Comparison of ENCODE assay signal across 21 mouse cellular contexts in the genomic region with DNA sequence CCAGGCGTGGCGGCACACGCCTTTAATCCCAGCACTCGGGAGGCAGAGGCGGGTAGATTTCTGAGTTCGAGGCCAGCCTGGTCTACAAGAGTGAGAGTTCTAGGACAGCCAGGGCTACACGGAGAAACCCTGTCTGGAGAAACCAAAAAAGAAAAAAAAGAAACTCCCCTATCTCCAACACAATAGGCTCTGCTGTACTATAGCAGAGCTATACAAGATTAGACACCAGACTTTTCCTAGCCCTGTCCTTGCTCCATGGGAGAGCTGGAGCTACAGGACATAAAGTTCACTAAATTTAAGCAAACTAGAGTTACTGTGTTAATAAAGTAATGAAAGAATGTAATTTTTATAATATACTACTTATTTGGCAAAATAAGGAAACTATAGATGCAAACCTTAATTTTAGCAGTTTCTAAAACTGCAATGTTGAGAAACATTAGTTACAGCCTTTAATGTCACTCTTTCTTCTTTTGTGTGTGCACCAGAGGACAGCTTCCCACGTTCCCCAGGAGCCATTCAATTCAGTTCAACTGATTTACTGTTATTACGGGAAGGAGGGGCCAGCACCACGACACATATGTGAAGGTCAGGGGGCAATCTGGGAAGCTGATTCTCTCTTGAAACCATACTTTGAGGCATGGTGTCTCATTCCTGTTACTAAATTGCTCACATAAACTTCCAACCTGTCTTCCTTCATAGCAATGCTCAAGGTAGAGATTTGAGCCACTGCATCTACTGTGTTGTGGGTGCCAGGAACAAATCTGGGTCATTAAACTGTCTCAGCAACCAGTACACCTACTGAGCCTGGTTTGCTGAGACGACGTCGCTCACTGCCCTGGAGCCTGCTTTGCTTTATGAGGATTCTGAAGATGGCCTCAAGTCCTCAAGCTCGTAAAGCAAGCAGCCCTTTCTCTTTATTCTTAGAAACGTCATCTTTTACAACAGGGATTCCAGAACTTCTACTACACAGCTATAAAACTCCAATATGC. TPM values are rescaled to one million over a fixed set of nuclear protein-coding genes. Genes with fewer than 3 reads are reported as not detected.
"Had no signal": no experiment of that assay in that cellular context is flagged by ENCODE, and none has a peak within 500 bp of the region (broad histone marks: within the 10 kb centered on the region; RNA-seq: fewer than 3 reads in every experiment).

No protein-coding gene starts in this region.

- H3K9me3 ChIP-seq: kidney, embryonic 15.5 days; limb, embryonic 12.5 days; limb, embryonic 15.5 days; midbrain, embryonic 10.5 days; stomach, embryonic 15.5 days had no signal

- H3K9ac ChIP-seq: kidney, embryonic 15.5 days; limb, embryonic 12.5 days; limb, embryonic 15.5 days; liver, embryonic 14.5 days; liver, postnatal 0 days; lung, embryonic 14.5 days; stomach, embryonic 15.5 days had no signal

- DNase-seq: kidney, adult 2 months; kidney, postnatal 10 days; kidney, postnatal 4 days; left cerebral cortex, postnatal 4 days; liver, postnatal 0 days; lung, embryonic 14.5 days; midbrain, embryonic 14.5 days; retina, postnatal 1 day; right cerebral cortex, postnatal 25 days; spleen, adult 18-20 months; thymus, postnatal 25 days had no signal

- H3K27me3 ChIP-seq: kidney, embryonic 15.5 days; limb, embryonic 12.5 days; limb, embryonic 15.5 days; stomach, embryonic 15.5 days had no signal

- H3K4me3 ChIP-seq: kidney, embryonic 15.5 days; limb, embryonic 12.5 days; limb, embryonic 15.5 days; midbrain, embryonic 10.5 days; stomach, embryonic 15.5 days had no signal

- H3K4me2 ChIP-seq: kidney, embryonic 15.5 days; limb, embryonic 12.5 days; limb, embryonic 15.5 days; liver, embryonic 11.5 days; lung, embryonic 14.5 days; stomach, embryonic 15.5 days had no signal

- ATAC-seq: intestine, postnatal 0 days; liver, postnatal 0 days; lung, postnatal 0 days had no signal

- H3K27ac ChIP-seq: kidney, embryonic 15.5 days; limb, embryonic 12.5 days; limb, embryonic 15.5 days; liver, embryonic 14.5 days; macrophage; midbrain, embryonic 10.5 days; stomach, embryonic 15.5 days had no signal

RNA-seq across cellular contexts. Expression of a gene that starts 15.9 kb away (rescaled TPM):
- polyA plus RNA-seq: intestine, postnatal 0 days; liver, postnatal 0 days; lung, embryonic 14.5 days; macrophage; midbrain, embryonic 10.5 days; midbrain, embryonic 14.5 days had no signal
